Comparison of ENCODE assay signal across 8 mouse cellular contexts in the genomic region with DNA sequence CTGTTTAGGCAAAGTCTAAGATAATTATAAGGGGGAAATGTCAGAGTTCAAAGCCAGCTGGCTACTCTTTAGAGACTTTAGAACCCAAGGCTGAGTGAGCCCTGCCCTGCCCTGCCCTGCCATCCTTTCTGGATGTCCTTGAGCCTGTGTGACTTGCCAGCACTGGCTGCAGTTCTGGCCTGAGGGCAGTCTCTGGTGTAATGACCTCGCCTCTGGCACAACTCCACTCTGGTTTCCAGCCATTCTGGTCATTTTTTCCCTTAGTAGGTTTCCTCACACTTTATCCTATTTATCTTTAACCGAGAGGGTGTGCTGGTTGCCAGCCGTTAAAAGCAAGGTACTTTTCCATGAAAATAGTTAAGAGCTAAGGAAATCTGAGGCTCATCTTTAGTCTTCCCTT. TPM values are rescaled to one million over a fixed set of nuclear protein-coding genes. Genes with fewer than 3 reads are reported as not detected.
A peak's percentile ranks its signal among the peaks of the same experiment; 100 is the strongest.
DNase-seq lines count a peak whose midpoint lies in the region.

No protein-coding gene starts in this region.

- intact Hi-C loops in left cerebral cortex, postnatal 14 days (cut with DNase I), result no loop called here
- intact Hi-C loops in left cerebral cortex, postnatal 36 days (cut with DNase I), result no loop called here

- peak; percentile 53 for DNase-seq in gastrocnemius, adult 18-20 months (ENCODE audit: low spot score)
- no peak for DNase-seq in gastrocnemius, postnatal 4 days (ENCODE audit: low spot score in 2 of 2)
- DNase-seq in urinary bladder, postnatal 14 days (ENCODE audit: low spot score), result peak; percentile 26
- no peak for DNase-seq in urinary bladder, postnatal 10 days (ENCODE audit: low spot score)
- peak; percentile 31 for DNase-seq in heart, adult 8-10 months (ENCODE audit: low spot score)
- peak; percentile 53 for DNase-seq in skeletal muscle tissue, adult 2 months (ENCODE audit: low read depth, low spot score)
- no peak for DNase-seq in left cerebral cortex, postnatal 14 days (ENCODE audit: low spot score in 2 of 2)
- no peak for DNase-seq in left cerebral cortex, postnatal 36 days (ENCODE audit: low spot score in 2 of 2)

RNA-seq across cellular contexts. Expression of gene Cgnl1, which starts 45.3 kb away (rescaled TPM):
- total RNA-seq in gastrocnemius, adult 18-20 months (2021), result 1 to 10 TPM; 3.9 to 4.1 TPM
- total RNA-seq in gastrocnemius, postnatal 4 days (2021), result 10 to 100 TPM; 21.6 to 22.0 TPM
- total RNA-seq in heart, adult 8-10 months (2022), result 10 to 100 TPM; 28.4 to 41.6 (median 30.4) TPM
- total RNA-seq in left cerebral cortex, postnatal 14 days (2021), result 10 to 100 TPM; 12.1 to 12.8 TPM
- total RNA-seq in left cerebral cortex, postnatal 36 days (2021), result 10 to 100 TPM; 11.3 to 11.4 TPM

Comparison
In these comparisons a context has a peak if more than half of its experiments do, and no peak if none do; other contexts are left out.
1. DNase-seq: peak in gastrocnemius, adult 18-20 months (single experiment), urinary bladder, postnatal 14 days (single experiment), heart, adult 8-10 months (single experiment) and skeletal muscle tissue, adult 2 months (single experiment); none in gastrocnemius, postnatal 4 days (0 of 2), urinary bladder, postnatal 10 days (single experiment), left cerebral cortex, postnatal 14 days (0 of 2) and left cerebral cortex, postnatal 36 days (0 of 2).